21 mouse cellular contexts compared by ENCODE assay signal in the genomic region with DNA sequence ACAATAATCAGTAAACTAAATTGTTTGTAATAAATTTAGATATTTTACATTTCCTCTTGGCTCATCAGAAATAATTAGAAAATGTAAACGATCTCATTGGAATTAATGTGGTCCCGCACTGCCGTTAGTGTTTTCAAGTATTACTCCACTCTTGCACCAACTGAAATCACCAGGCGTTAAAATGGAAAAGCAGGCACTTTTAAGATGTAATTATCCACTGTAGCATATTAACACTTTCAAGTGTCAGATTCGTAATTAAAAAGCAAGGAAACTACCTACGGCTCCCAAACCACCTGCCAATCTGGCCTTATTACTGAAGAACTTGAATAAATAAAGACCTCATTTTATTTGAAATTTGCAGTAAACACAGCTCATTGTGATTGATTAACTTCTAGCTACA.
A peak's percentile ranks its signal among the peaks of the same experiment; 100 is the strongest.
DNase-seq lines count a peak whose midpoint lies in the region; ATAC-seq and TF ChIP-seq lines count a peak whose summit lies in the region.
"Had no signal": no experiment of that assay in that cellular context is flagged by ENCODE, and none has a peak within 500 bp of the region (broad histone marks: within the 10 kb centered on the region; RNA-seq: fewer than 3 reads in every experiment).

No protein-coding gene starts in this region.

- H3K36me3 ChIP-seq in forebrain, embryonic 12.5 days (replicated peaks) = no peaks in the 10 kb centered on the region
- no peaks in the 10 kb centered on the region for H3K36me3 ChIP-seq in forebrain, embryonic 15.5 days
- H3K36me3 ChIP-seq in hindbrain, embryonic 15.5 days = no peaks in the 10 kb centered on the region
- H3K36me3 ChIP-seq in hindbrain, embryonic 16.5 days (ENCODE audit: control insufficient read depth, insufficient read depth, low read length) = no peaks in the 10 kb centered on the region
- no peaks in the 10 kb centered on the region for H3K36me3 ChIP-seq in midbrain, postnatal 0 days (ENCODE audit: insufficient read depth, low read length)
- H3K36me3 ChIP-seq in midbrain, embryonic 11.5 days (ENCODE audit: control insufficient read depth, insufficient read depth, low read length) = no peaks in the 10 kb centered on the region
- H3K36me3 ChIP-seq in neural tube, embryonic 15.5 days = no peaks in the 10 kb centered on the region
- H3K36me3 ChIP-seq: forebrain, embryonic 10.5 days had no signal

- WGBS in forebrain, embryonic 12.5 days = 58% methylated on average over 6 of the region's 6 CpGs
- WGBS in forebrain, embryonic 15.5 days = 31% methylated on average over 6 of the region's 6 CpGs
- 68% methylated on average over 6 of the region's 6 CpGs for WGBS in hindbrain, embryonic 15.5 days
- 65% methylated on average over 6 of the region's 6 CpGs for WGBS in hindbrain, embryonic 16.5 days
- WGBS in midbrain, postnatal 0 days = 74% methylated on average over 6 of the region's 6 CpGs
- 94% methylated on average over 6 of the region's 6 CpGs for WGBS in midbrain, embryonic 11.5 days
- 43% methylated on average over 6 of the region's 6 CpGs for WGBS in neural tube, embryonic 15.5 days

- no peaks in the 10 kb centered on the region for H3K9me3 ChIP-seq in forebrain, embryonic 12.5 days
- H3K9me3 ChIP-seq in forebrain, embryonic 15.5 days = no peaks in the 10 kb centered on the region
- no peaks in the 10 kb centered on the region for H3K9me3 ChIP-seq in hindbrain, embryonic 15.5 days
- no peaks in the 10 kb centered on the region for H3K9me3 ChIP-seq in hindbrain, embryonic 16.5 days (ENCODE audit: control insufficient read depth, low read length)
- H3K9me3 ChIP-seq in midbrain, postnatal 0 days (ENCODE audit: low read length) = no peaks in the 10 kb centered on the region
- no peaks in the 10 kb centered on the region for H3K9me3 ChIP-seq in midbrain, embryonic 11.5 days (ENCODE audit: control insufficient read depth, low read length)
- no peaks in the 10 kb centered on the region for H3K9me3 ChIP-seq in neural tube, embryonic 15.5 days (replicated peaks)
- H3K9me3 ChIP-seq: forebrain, embryonic 10.5 days had no signal

- peak; percentile 8 for DNase-seq in midbrain, postnatal 0 days (ENCODE audit: low spot score)
- no peak for DNase-seq in midbrain, embryonic 11.5 days (ENCODE audit: low spot score, missing footprints)
- no peak for DNase-seq in spleen, postnatal 4 days (ENCODE audit: low spot score in 2 of 2)
- DNase-seq: adrenal gland, adult 8-10 months; adrenal gland, postnatal 25 days; cerebellum, adult 18-20 months; cerebellum, adult 9-10 months; cerebellum, postnatal 14 days; gastrocnemius, adult 2 months; gastrocnemius, postnatal 14 days; heart, adult 11 months had no signal

- 0 out of 2 replicates have a peak, but pooled peaks have one; percentile 49 for ATAC-seq in forebrain, embryonic 12.5 days (ENCODE audit: low FRiP score)
- no peak for ATAC-seq in forebrain, embryonic 15.5 days (replicated peaks)
- no peak for ATAC-seq in hindbrain, embryonic 15.5 days (ENCODE audit: low FRiP score, low read depth)
- no peak for ATAC-seq in hindbrain, embryonic 16.5 days
- no peak for ATAC-seq in midbrain, postnatal 0 days (ENCODE audit: low FRiP score)
- no peak for ATAC-seq in midbrain, embryonic 11.5 days (ENCODE audit: low FRiP score)
- ATAC-seq in neural tube, embryonic 15.5 days (ENCODE audit: low FRiP score) = peak; percentile 65; the same call in 1 of the 2 replicates
- ATAC-seq: activated CD4-positive, CD25-positive, alpha-beta regulatory T cell, adult 4 months; forebrain, embryonic 16.5 days had no signal

- H3K27ac ChIP-seq in forebrain, embryonic 12.5 days = no peak overlapping the region
- H3K27ac ChIP-seq in forebrain, embryonic 15.5 days (replicated peaks) = no peak overlapping the region
- 0 out of 2 replicates have a peak overlapping the region, but pooled peaks have one; percentile 15 for H3K27ac ChIP-seq in hindbrain, embryonic 15.5 days (replicated peaks)
- H3K27ac ChIP-seq in hindbrain, embryonic 16.5 days (ENCODE audit: low read depth, low read length) = no peak overlapping the region
- no peak overlapping the region for H3K27ac ChIP-seq in midbrain, postnatal 0 days (ENCODE audit: low read depth, low read length)
- no peak overlapping the region for H3K27ac ChIP-seq in midbrain, embryonic 11.5 days (ENCODE audit: low read depth, low read length)
- no peak overlapping the region for H3K27ac ChIP-seq in neural tube, embryonic 15.5 days (replicated peaks)
- H3K27ac ChIP-seq: forebrain, embryonic 10.5 days; gastrocnemius, adult 2 months; hindbrain, embryonic 14.5 days had no signal

- no peak overlapping the region for H3K9ac ChIP-seq in forebrain, embryonic 12.5 days
- no peak overlapping the region for H3K9ac ChIP-seq in forebrain, embryonic 15.5 days (replicated peaks)
- H3K9ac ChIP-seq in hindbrain, embryonic 15.5 days = no peak overlapping the region
- no peak overlapping the region for H3K9ac ChIP-seq in hindbrain, embryonic 16.5 days (ENCODE audit: low read depth, low read length)
- no peak overlapping the region for H3K9ac ChIP-seq in midbrain, postnatal 0 days (replicated peaks; ENCODE audit: low read length, poor library complexity, severe bottlenecking)
- H3K9ac ChIP-seq in midbrain, embryonic 11.5 days (ENCODE audit: low read length) = no peak overlapping the region
- H3K9ac ChIP-seq in neural tube, embryonic 15.5 days (replicated peaks) = no peak overlapping the region
- H3K9ac ChIP-seq: hindbrain, embryonic 14.5 days had no signal

- no peak for TF ChIP-seq CTCF in midbrain, postnatal 0 days (IDR thresholded peaks at IDR 0.05)

- H3K27me3 ChIP-seq in forebrain, embryonic 12.5 days = no peaks in the 10 kb centered on the region
- H3K27me3 ChIP-seq in forebrain, embryonic 15.5 days = no peaks in the 10 kb centered on the region
- H3K27me3 ChIP-seq in hindbrain, embryonic 15.5 days = no peaks in the 10 kb centered on the region
- no peaks in the 10 kb centered on the region for H3K27me3 ChIP-seq in hindbrain, embryonic 16.5 days (replicated peaks; ENCODE audit: control insufficient read depth, insufficient read depth, low read length)
- no peaks in the 10 kb centered on the region for H3K27me3 ChIP-seq in midbrain, postnatal 0 days (ENCODE audit: insufficient read depth, low read length)
- no peaks in the 10 kb centered on the region for H3K27me3 ChIP-seq in midbrain, embryonic 11.5 days (ENCODE audit: control insufficient read depth, insufficient read depth, low read length)
- H3K27me3 ChIP-seq in neural tube, embryonic 15.5 days (replicated peaks) = no peaks in the 10 kb centered on the region

- no peak overlapping the region for H3K4me3 ChIP-seq in forebrain, embryonic 12.5 days (replicated peaks)
- no peak overlapping the region for H3K4me3 ChIP-seq in forebrain, embryonic 15.5 days
- H3K4me3 ChIP-seq in hindbrain, embryonic 15.5 days = no peak overlapping the region
- H3K4me3 ChIP-seq in hindbrain, embryonic 16.5 days (ENCODE audit: low read length) = no peak overlapping the region
- H3K4me3 ChIP-seq in midbrain, postnatal 0 days (ENCODE audit: low read depth, low read length) = no peak overlapping the region
- no peak overlapping the region for H3K4me3 ChIP-seq in midbrain, embryonic 11.5 days (ENCODE audit: low read depth, low read length)
- no peak overlapping the region for H3K4me3 ChIP-seq in neural tube, embryonic 15.5 days (replicated peaks)
- H3K4me3 ChIP-seq: forebrain, embryonic 10.5 days; gastrocnemius, adult 2 months had no signal

- no peak overlapping the region for H3K4me2 ChIP-seq in forebrain, embryonic 12.5 days
- no peak overlapping the region for H3K4me2 ChIP-seq in forebrain, embryonic 15.5 days (replicated peaks)
- no peak overlapping the region for H3K4me2 ChIP-seq in hindbrain, embryonic 15.5 days
- no peak overlapping the region for H3K4me2 ChIP-seq in hindbrain, embryonic 16.5 days (ENCODE audit: low read length)
- H3K4me2 ChIP-seq in midbrain, postnatal 0 days (ENCODE audit: low read depth, low read length, poor library complexity, severe bottlenecking) = no peak overlapping the region
- no peak overlapping the region for H3K4me2 ChIP-seq in midbrain, embryonic 11.5 days
- no peak overlapping the region for H3K4me2 ChIP-seq in neural tube, embryonic 15.5 days
- H3K4me2 ChIP-seq: heart, embryonic 11.5 days; hindbrain, embryonic 14.5 days had no signal

- no peaks in the 10 kb centered on the region for H3K4me1 ChIP-seq in forebrain, embryonic 12.5 days
- H3K4me1 ChIP-seq in forebrain, embryonic 15.5 days = no peaks in the 10 kb centered on the region
- H3K4me1 ChIP-seq in hindbrain, embryonic 15.5 days (replicated peaks) = no peaks in the 10 kb centered on the region
- H3K4me1 ChIP-seq in hindbrain, embryonic 16.5 days (ENCODE audit: control insufficient read depth, insufficient read depth, low read depth, low read length) = no peaks in the 10 kb centered on the region
- H3K4me1 ChIP-seq in midbrain, postnatal 0 days (ENCODE audit: insufficient read depth, low read length) = no peaks in the 10 kb centered on the region
- no peaks in the 10 kb centered on the region for H3K4me1 ChIP-seq in midbrain, embryonic 11.5 days (ENCODE audit: control insufficient read depth, insufficient read depth, low read length)
- no peaks in the 10 kb centered on the region for H3K4me1 ChIP-seq in neural tube, embryonic 15.5 days
- H3K4me1 ChIP-seq: forebrain, embryonic 10.5 days had no signal

Comparison
In these comparisons a context has a peak if more than half of its experiments do, and no peak if none do; other contexts are left out.
1. ATAC-seq: peak in forebrain, embryonic 12.5 days (single experiment) and neural tube, embryonic 15.5 days (single experiment); none in forebrain, embryonic 15.5 days (single experiment), hindbrain, embryonic 15.5 days (single experiment), hindbrain, embryonic 16.5 days (single experiment), midbrain, postnatal 0 days (single experiment) and midbrain, embryonic 11.5 days (single experiment).